Mouse (Mus musculus): ENCODE data around the gene Arhgap40.

DNA sequence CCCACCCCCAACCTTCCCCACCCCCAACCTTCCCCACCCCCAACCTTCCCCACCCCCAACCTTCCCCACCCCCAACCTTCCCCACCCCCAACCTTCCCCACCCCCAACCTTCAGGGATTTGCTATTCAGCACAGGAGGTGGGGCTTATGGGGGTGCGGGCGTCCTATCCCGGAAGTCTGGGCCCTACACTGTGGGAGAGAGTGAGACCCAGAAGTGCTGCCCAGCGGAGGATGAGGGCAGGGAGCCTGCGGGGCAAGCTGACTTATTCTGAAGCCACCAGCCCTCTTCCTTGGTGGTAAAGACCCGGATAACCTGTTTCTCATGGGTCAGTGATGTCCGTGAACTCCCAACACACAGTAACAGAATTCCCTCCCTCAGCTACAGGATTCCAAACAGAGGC is 42.7 kb downstream of the Arhgap40 start:
- TF ChIP-seq FOSL1 (IDR thresholded peaks at IDR 0.05; ENCODE audit: insufficient read depth, low read length, poor library complexity, severe bottlenecking) (no peak), USF1 (IDR thresholded peaks at IDR 0.05; ENCODE audit: low read depth) (no peak), CTCF (IDR thresholded peaks at IDR 0.05; ENCODE audit: control insufficient read depth, insufficient read depth, insufficient read length) (no peak), MAX (IDR thresholded peaks at IDR 0.05) (no peak), CEBPB (IDR thresholded peaks at IDR 0.05; ENCODE audit: low read depth) (no peak), MYOD1 (IDR thresholded peaks at IDR 0.05; ENCODE audit: control insufficient read depth, insufficient read length, low read depth) (no peak)
